Mouse (Mus musculus): Measurements from ENCODE around the gene Zfp958.

- TF ChIP-seq POLR2A (IDR thresholded peaks at IDR 0.05; ENCODE audit: borderline replicate concordance, extremely low read depth, insufficient read depth, insufficient read length, poor library complexity, severe bottlenecking) (no peak), CTCF (IDR thresholded peaks at IDR 0.05; ENCODE audit: borderline replicate concordance, extremely low read depth, insufficient read depth, insufficient read length) (no peak)
Measured at GRCm38 (mm10) chr8:4656536-4656935, 43.6 kb downstream of the Zfp958 start.

All from brain, embryonic 14.5 days (tissue).